Mouse (Mus musculus): ENCODE results near the gene Adam21. TPM values are rescaled to one million over a fixed set of nuclear protein-coding genes. Genes with fewer than 3 reads are reported as not detected.

Adam21 gene
- polyA plus RNA-seq (2015; fragmentation: Nextera tagmentation; extraction: Ambion mirVana), result 0.12 and 0.58 TPM in 2 replicates

GRCm38 (mm10) chr12:81568374-81568773, at the start of gene Adam21:
TSS of gene Adam21 (minus strand) at chr12:81568474.

GRCm38 (mm10) chr12:81594902-81595671, 26.8 kb upstream of the Adam21 start, which contains the start of gene Med6:
TSS of gene Med6 (minus strand) at chr12:81595008.

GRCm38 (mm10) chr12:81532316-81533028, 35.8 kb downstream of the Adam21 start, which contains the start of the genes Gm20498 and Synj2bp:
TSS of gene Gm20498 (minus strand) at chr12:81532905.
TSS of gene Synj2bp (minus strand) at chr12:81532911.

Other genes with a start within 250 kb of the Adam21 start
- 0.87 and 1.5 TPM in 2 replicates for gene Slc8a3, start 235.3 kb downstream of the Adam21 start, polyA plus RNA-seq (2015; fragmentation: Nextera tagmentation; extraction: Ambion mirVana)
- gene Gm4787, start 189.0 kb downstream of the Adam21 start, polyA plus RNA-seq (2015; fragmentation: Nextera tagmentation; extraction: Ambion mirVana), result 0.25 and 0.44 TPM in 2 replicates
- 0.37 and 0.49 TPM in 2 replicates for gene Adam4, start 146.5 kb downstream of the Adam21 start, polyA plus RNA-seq (2015; fragmentation: Nextera tagmentation; extraction: Ambion mirVana)
- 338 and 533 TPM in 2 replicates for gene Cox16, start 83.3 kb downstream of the Adam21 start, polyA plus RNA-seq (2015; fragmentation: Nextera tagmentation; extraction: Ambion mirVana)
- 32.5 and 37.2 TPM in 2 replicates for gene Gm20498, start 35.6 kb downstream of the Adam21 start, polyA plus RNA-seq (2015; fragmentation: Nextera tagmentation; extraction: Ambion mirVana)
- gene Synj2bp, start 35.6 kb downstream of the Adam21 start, polyA plus RNA-seq (2015; fragmentation: Nextera tagmentation; extraction: Ambion mirVana), result 20.6 and 25.2 TPM in 2 replicates
- gene Med6, start 26.5 kb upstream of the Adam21 start, polyA plus RNA-seq (2015; fragmentation: Nextera tagmentation; extraction: Ambion mirVana), result 69.3 and 96.5 TPM in 2 replicates
- gene Ttc9, start 62.8 kb upstream of the Adam21 start, polyA plus RNA-seq (2015; fragmentation: Nextera tagmentation; extraction: Ambion mirVana), result 2.2 and 5.2 TPM in 2 replicates
- gene Map3k9, start 212.7 kb upstream of the Adam21 start, polyA plus RNA-seq (2015; fragmentation: Nextera tagmentation; extraction: Ambion mirVana), result 0.76 and 1.7 TPM in 2 replicates

Data from adrenal gland, postnatal 0 days (tissue).